ENCODE assay signal across 15 mouse cellular contexts in genomic region chr5:125124002-125124401, GRCm38 (mm10). TPM values are rescaled to one million over a fixed set of nuclear protein-coding genes. Genes with fewer than 3 reads are reported as not detected.
DNase-seq lines count a peak whose midpoint lies in the region; ATAC-seq and TF ChIP-seq lines count a peak whose summit lies in the region.
"Had no signal": no experiment of that assay in that cellular context is flagged by ENCODE, and none has a peak within 500 bp of the region (broad histone marks: within the 10 kb centered on the region; RNA-seq: fewer than 3 reads in every experiment).

No protein-coding gene starts in this region.

- DNase-seq in hindbrain, embryonic 10.5 days (ENCODE audit: low spot score), result no peak
- no peak for DNase-seq in hindbrain, postnatal 0 days (ENCODE audit: low spot score)
- no peak for DNase-seq in lung, adult 2 months
- DNase-seq in c-Kit-positive CD71-positive TER-119-positive erythroid progenitor cells, embryonic 14.5 days (ENCODE audit: low spot score), result no peak
- no peak for DNase-seq in heart, adult 18-20 months
- DNase-seq: adrenal gland, postnatal 14 days; cerebellum, adult 8-10 months; kidney, postnatal 14 days; right cerebral cortex, postnatal 4 days; thymus, postnatal 25 days had no signal

- TF ChIP-seq CTCF in hindbrain, postnatal 0 days (IDR thresholded peaks at IDR 0.05; ENCODE audit: low read depth), result no peak
- no peak for TF ChIP-seq CTCF in lung, adult 2 months (IDR thresholded peaks at IDR 0.05; ENCODE audit: insufficient read depth, low read length)

- no peak overlapping the region for H3K9ac ChIP-seq in hindbrain, postnatal 0 days (replicated peaks; ENCODE audit: low read length)
- H3K9ac ChIP-seq in lung, embryonic 15.5 days, result no peak overlapping the region
- H3K9ac ChIP-seq in embryonic facial prominence, embryonic 12.5 days, result no peak overlapping the region
- H3K9ac ChIP-seq in limb, embryonic 15.5 days, result no peak overlapping the region
- H3K9ac ChIP-seq: hindbrain, embryonic 15.5 days had no signal

- 85% methylated on average over 7 of the region's 7 CpGs for WGBS in hindbrain, embryonic 10.5 days
- 69% methylated on average over 7 of the region's 7 CpGs for WGBS in hindbrain, postnatal 0 days
- WGBS in lung, embryonic 15.5 days, result 58% methylated on average over 7 of the region's 7 CpGs
- WGBS in lung, adult 2 months, result 76% methylated on average over 7 of the region's 7 CpGs
- WGBS in embryonic facial prominence, embryonic 12.5 days, result 84% methylated on average over 7 of the region's 7 CpGs
- 69% methylated on average over 7 of the region's 7 CpGs for WGBS in limb, embryonic 15.5 days

- H3K27ac ChIP-seq in hindbrain, embryonic 10.5 days, result peak overlapping the region; percentile 62
- H3K27ac ChIP-seq in hindbrain, postnatal 0 days, result no peak overlapping the region
- H3K27ac ChIP-seq in lung, embryonic 15.5 days, result peak overlapping the region; percentile 78
- 0 out of 2 replicates have a peak overlapping the region, but pooled peaks have one; percentile 23 for H3K27ac ChIP-seq in embryonic facial prominence, embryonic 12.5 days
- H3K27ac ChIP-seq in limb, embryonic 15.5 days, result 0 out of 2 replicates have a peak overlapping the region, but pooled peaks have one; percentile 3

- ATAC-seq in hindbrain, postnatal 0 days, result no peak
- peak; percentile 76 for ATAC-seq in lung, embryonic 15.5 days (ENCODE audit: borderline replicate concordance, extremely low read depth, low FRiP score, low TSS enrichment)
- no peak for ATAC-seq in embryonic facial prominence, embryonic 12.5 days (ENCODE audit: insufficient number of reproducible peaks, insufficient read depth, low FRiP score, low TSS enrichment)
- ATAC-seq in limb, embryonic 15.5 days (ENCODE audit: insufficient number of reproducible peaks, low FRiP score, low TSS enrichment, low read depth), result no peak
- ATAC-seq: activated CD4-positive, CD25-positive, alpha-beta regulatory T cell, adult 4 months had no signal

- no peak overlapping the region for H3K4me3 ChIP-seq in hindbrain, embryonic 10.5 days
- H3K4me3 ChIP-seq in hindbrain, postnatal 0 days (ENCODE audit: low read length), result no peak overlapping the region
- H3K4me3 ChIP-seq in lung, embryonic 15.5 days, result no peak overlapping the region
- no peak overlapping the region for H3K4me3 ChIP-seq in lung, adult 2 months (replicated peaks; ENCODE audit: extremely low read depth, low read depth, low read length)
- no peak overlapping the region for H3K4me3 ChIP-seq in embryonic facial prominence, embryonic 12.5 days
- H3K4me3 ChIP-seq in limb, embryonic 15.5 days, result no peak overlapping the region
- H3K4me3 ChIP-seq: hindbrain, embryonic 15.5 days had no signal

- H3K27me3 ChIP-seq in hindbrain, embryonic 10.5 days (ENCODE audit: insufficient read depth, poor library complexity, severe bottlenecking), result no peaks in the 10 kb centered on the region
- H3K27me3 ChIP-seq in hindbrain, postnatal 0 days (ENCODE audit: insufficient read depth, low read length), result no peaks in the 10 kb centered on the region
- H3K27me3 ChIP-seq in lung, embryonic 15.5 days, result no peaks in the 10 kb centered on the region
- no peaks in the 10 kb centered on the region for H3K27me3 ChIP-seq in embryonic facial prominence, embryonic 12.5 days
- H3K27me3 ChIP-seq in limb, embryonic 15.5 days, result no peaks in the 10 kb centered on the region
- H3K27me3 ChIP-seq: hindbrain, embryonic 15.5 days had no signal

- no peak for TF ChIP-seq POLR2A in lung, adult 2 months (IDR thresholded peaks at IDR 0.05; ENCODE audit: borderline replicate concordance, extremely low read depth, low read depth, low read length)

- peaks cover 46% of the 10 kb centered on the region for H3K36me3 ChIP-seq in hindbrain, embryonic 10.5 days
- H3K36me3 ChIP-seq in hindbrain, postnatal 0 days (ENCODE audit: insufficient read depth, low read length), result peaks cover 5% of the 10 kb centered on the region; the same call in 1 of the 2 replicates
- H3K36me3 ChIP-seq in lung, embryonic 15.5 days, result peaks cover 7% of the 10 kb centered on the region
- peaks cover 37% of the 10 kb centered on the region for H3K36me3 ChIP-seq in embryonic facial prominence, embryonic 12.5 days
- peaks cover 44% of the 10 kb centered on the region for H3K36me3 ChIP-seq in limb, embryonic 15.5 days

- H3K9me3 ChIP-seq in hindbrain, embryonic 10.5 days, result no peaks in the 10 kb centered on the region
- no peaks in the 10 kb centered on the region for H3K9me3 ChIP-seq in hindbrain, postnatal 0 days (ENCODE audit: low read length)
- no peaks in the 10 kb centered on the region for H3K9me3 ChIP-seq in lung, embryonic 15.5 days
- 0 out of 2 replicates have a peak, but pooled peaks cover 2% of the 10 kb centered on the region for H3K9me3 ChIP-seq in embryonic facial prominence, embryonic 12.5 days
- no peaks in the 10 kb centered on the region for H3K9me3 ChIP-seq in limb, embryonic 15.5 days
- H3K9me3 ChIP-seq: hindbrain, embryonic 15.5 days had no signal

- H3K4me1 ChIP-seq in hindbrain, embryonic 10.5 days (replicated peaks), result peaks cover 89% of the 10 kb centered on the region
- H3K4me1 ChIP-seq in hindbrain, postnatal 0 days (ENCODE audit: insufficient read depth, low read length), result peaks cover 30% of the 10 kb centered on the region
- peaks cover 72% of the 10 kb centered on the region for H3K4me1 ChIP-seq in lung, embryonic 15.5 days
- peaks cover 25% of the 10 kb centered on the region for H3K4me1 ChIP-seq in lung, adult 2 months (ENCODE audit: control insufficient read depth, insufficient read depth, low read length)
- peaks cover 25% of the 10 kb centered on the region for H3K4me1 ChIP-seq in embryonic facial prominence, embryonic 12.5 days
- H3K4me1 ChIP-seq in limb, embryonic 15.5 days, result peaks cover 68% of the 10 kb centered on the region

- H3K4me2 ChIP-seq in hindbrain, postnatal 0 days (ENCODE audit: low read depth, low read length), result no peak overlapping the region
- no peak overlapping the region for H3K4me2 ChIP-seq in lung, embryonic 15.5 days
- no peak overlapping the region for H3K4me2 ChIP-seq in embryonic facial prominence, embryonic 12.5 days (replicated peaks)
- no peak overlapping the region for H3K4me2 ChIP-seq in limb, embryonic 15.5 days
- H3K4me2 ChIP-seq: hindbrain, embryonic 15.5 days had no signal

RNA-seq across cellular contexts. Expression of gene Ncor2, which starts 55.0 kb away (rescaled TPM):
- polyA plus RNA-seq in hindbrain, embryonic 10.5 days (2016; fragmentation: Nextera tagmentation; extraction: Ambion mirVana), result 18.1 and 19.7 TPM in 2 replicates
- total RNA-seq in hindbrain, postnatal 0 days (2014; rRNA removed), result 35.4 and 37.5 TPM in 2 replicates
- 20.9 and 22.7 TPM in 2 replicates for polyA plus RNA-seq in hindbrain, postnatal 0 days (2015; fragmentation: Nextera tagmentation; extraction: Ambion mirVana)
- 28.7 and 30.5 TPM in 2 replicates for polyA plus RNA-seq in lung, embryonic 15.5 days (2015; fragmentation: Nextera tagmentation; extraction: Ambion mirVana)
- polyA plus RNA-seq in lung, adult 2 months (2012; rRNA removed), result 65.5 and 78.9 TPM in 2 replicates
- 31.6 and 33.4 TPM in 2 replicates for polyA plus RNA-seq in embryonic facial prominence, embryonic 12.5 days (2016; fragmentation: Nextera tagmentation; extraction: Ambion mirVana)
- 32.7 and 34.1 TPM in 2 replicates for polyA plus RNA-seq in limb, embryonic 15.5 days (2015; fragmentation: Nextera tagmentation; extraction: Ambion mirVana)
- total RNA-seq in heart, adult 18-20 months (2021), result 10 to 100 TPM; 65.9 to 68.9 TPM
